Mouse (Mus musculus) intestine, embryonic 16.5 days (tissue): ENCODE results near the gene Rtn3. TPM values are rescaled to one million over a fixed set of nuclear protein-coding genes. Genes with fewer than 3 reads are reported as not detected.
A peak's percentile ranks its signal among the peaks of the same experiment; 100 is the strongest.

Experiments
- ATAC-seq: fragments of 200-750 bp; cut with Nextera tagmentation; 2 replicates; pipeline ENCODE4 v1.8.0; 2017; ENCODE audit warnings: moderate TSS enrichment, moderate library complexity
- H3K27ac ChIP-seq: fragments of 300-500 bp; sonication (generic); 2 replicates; pipeline ENCODE4 v1.5.1; 2014; ENCODE audit warnings: mild to moderate bottlenecking, low read length
- H3K27me3 ChIP-seq: fragments of 300-500 bp; sonication (generic); replicated peaks from 2 replicates; pipeline ENCODE4 v1.6.1; 2014; ENCODE audit warnings: low read length, control low read depth, mixed read lengths; ENCODE audit not compliant: control insufficient read depth, insufficient read depth
- H3K36me3 ChIP-seq: fragments of 300-500 bp; sonication (generic); 2 replicates; pipeline ENCODE4 v1.6.1; 2014; ENCODE audit warnings: low read length, control low read depth; ENCODE audit not compliant: control insufficient read depth, insufficient read depth
- H3K4me1 ChIP-seq: fragments of 300-500 bp; sonication (generic); 2 replicates; pipeline ENCODE4 v1.6.1; 2014; ENCODE audit warnings: low read length, control low read depth, mixed read lengths; ENCODE audit not compliant: control insufficient read depth, insufficient read depth
- H3K4me2 ChIP-seq: fragments of 300-500 bp; sonication (generic); 2 replicates; pipeline ENCODE4 v1.6.1; 2014; ENCODE audit warnings: low read depth, low read length, control low read depth
- H3K4me3 ChIP-seq: fragments of 300-500 bp; sonication (generic); 2 replicates; pipeline ENCODE4 v1.5.1; 2014; ENCODE audit warnings: mild to moderate bottlenecking, low read length
- H3K9ac ChIP-seq: fragments of 300-500 bp; sonication (generic); 2 replicates; pipeline ENCODE4 v1.6.1; 2014; ENCODE audit warnings: low read depth, low read length
- H3K9me3 ChIP-seq: fragments of 300-500 bp; sonication (generic); 2 replicates; pipeline ENCODE4 v1.6.1; 2016; ENCODE audit warnings: low read length, control low read depth; ENCODE audit not compliant: control insufficient read depth
- WGBS: fragments of 180-500 bp; shearing (Covaris S2); extraction: QIAGEN DNeasy Blood & Tissue Kit; methylation state at CpG from one replicate; pipeline ENCODE4 v1.1.7; 2014; 5-methylcytosine and 5-hydroxymethylcytosine counted together
- polyA plus RNA-seq: library from polyadenylated mRNA; unstranded; fragments of >200 nt; fragmentation: Nextera tagmentation; extraction: Ambion mirVana; gene quantifications from 2 replicates; pipeline ENCODE4 v1.2.1, GENCODE M21; 2015

Gene Rtn3
- polyA plus RNA-seq = 127 TPM in 2 replicates

DNA sequence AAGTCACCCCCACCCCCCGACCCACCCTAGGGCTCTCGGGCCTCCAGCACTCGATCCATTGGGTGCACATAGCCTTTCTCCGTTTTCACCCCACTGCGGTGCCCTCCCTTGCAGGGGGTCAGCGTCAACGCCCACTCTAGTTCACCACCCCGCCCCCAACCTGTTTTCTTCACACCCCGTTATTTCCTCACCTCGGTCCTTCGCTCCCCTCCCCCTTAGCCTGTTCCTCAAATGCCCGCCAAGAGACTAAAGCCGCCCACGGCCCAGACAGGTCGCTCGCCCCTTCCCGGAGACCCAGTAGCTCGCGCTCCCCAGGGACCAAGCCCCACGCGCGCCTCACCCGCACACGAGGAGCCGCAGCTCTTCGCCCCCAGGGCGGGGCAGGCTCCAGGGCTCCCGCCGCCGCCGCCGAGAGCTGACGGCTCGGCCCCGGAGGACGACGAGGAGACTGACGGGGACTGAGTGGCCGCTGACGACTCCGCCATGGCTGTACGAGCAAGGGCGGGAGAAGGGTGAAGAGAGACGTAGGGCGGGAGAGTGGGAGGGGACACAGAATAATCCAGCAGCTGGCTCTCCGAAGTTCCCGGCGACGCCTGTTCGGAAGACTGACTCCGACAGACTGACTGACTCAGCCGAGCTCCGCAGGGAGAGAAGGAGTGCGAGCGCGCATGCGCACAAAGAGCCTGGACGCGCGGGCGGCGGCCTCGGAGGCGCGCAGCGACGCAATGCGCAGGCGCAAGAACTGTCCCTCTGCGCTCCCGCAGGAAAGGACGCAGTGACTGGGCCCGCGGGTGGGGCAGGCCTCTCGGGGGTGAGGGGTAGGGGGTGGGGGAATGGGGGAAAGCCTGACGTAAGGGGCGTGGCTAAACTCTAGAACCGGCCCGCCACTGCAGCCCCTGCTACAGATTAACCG lies at the start of gene Rtn3:
TSS of gene Rtn3 (minus strand) at position 683 of the 913 bp plus-strand sequence.
- ATAC-seq = peak; percentile 94
- Histone ChIP-seq H3K36me3 (no peaks in the 10 kb centered on the region), H3K4me1 (peaks cover 7% of the 10 kb centered on the region), H3K4me2 (peak within 1 kb of the TSS; percentile 59), H3K27ac (peak within 1 kb of the TSS; percentile 100), H3K9ac (peak within 1 kb of the TSS; percentile 99), H3K4me3 (peak within 1 kb of the TSS; percentile 99), H3K9me3 (no peaks in the 10 kb centered on the region), H3K27me3 (no peaks in the 10 kb centered on the region)
- under 1% methylated on average over 80 of the region's 80 CpGs for WGBS

- Histone ChIP-seq H3K27ac (no peak overlapping the region), H3K4me3 (no peak overlapping the region), H3K36me3 (no peaks in the 10 kb centered on the region; the same call in 1 of the 2 replicates), H3K9me3 (no peaks in the 10 kb centered on the region), H3K9ac (no peak overlapping the region), H3K4me2 (no peak overlapping the region), H3K4me1 (no peaks in the 10 kb centered on the region), H3K27me3 (no peaks in the 10 kb centered on the region)
- 97% methylated on average over 5 of the region's 5 CpGs for WGBS
- ATAC-seq = no peak
These were observed 48.8 kb upstream of the Rtn3 start for GRCm38 (mm10) chr19:7531906-7532305.

GRCm38 (mm10) chr19:7528639-7529428 lies 45.8 kb upstream of the Rtn3 start:
- Histone ChIP-seq H3K36me3 (no peaks in the 10 kb centered on the region; the same call in 1 of the 2 replicates), H3K9me3 (no peaks in the 10 kb centered on the region), H3K27me3 (no peaks in the 10 kb centered on the region), H3K4me2 (no peak overlapping the region), H3K4me3 (no peak overlapping the region), H3K4me1 (no peaks in the 10 kb centered on the region), H3K27ac (no peak overlapping the region), H3K9ac (no peak overlapping the region)
- 55% methylated on average over 7 of the region's 7 CpGs for WGBS
- no peak for ATAC-seq

DNA sequence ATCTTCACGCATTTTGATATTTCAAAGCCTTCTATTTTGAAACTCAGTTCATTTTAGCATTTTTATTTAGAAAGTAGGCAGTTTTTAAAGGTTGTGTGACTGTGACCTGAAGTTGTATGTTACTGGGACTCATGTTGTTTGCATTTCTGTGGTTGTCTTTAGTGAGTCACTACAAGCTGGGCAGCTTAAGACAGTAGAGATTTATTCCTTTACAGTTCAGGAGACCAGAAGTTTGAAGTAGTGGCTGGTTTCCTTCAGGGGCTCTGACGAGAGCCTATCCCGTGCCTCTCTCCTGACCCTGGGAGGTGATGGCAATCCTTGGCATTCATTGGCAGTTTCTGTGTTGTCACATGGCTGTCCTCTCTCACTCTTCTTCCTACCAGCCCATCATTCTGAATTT lies 41.8 kb upstream of the Rtn3 start:
- WGBS = 83% methylated on average over 3 of the region's 3 CpGs
- Histone ChIP-seq H3K4me2 (no peak overlapping the region), H3K4me1 (no peaks in the 10 kb centered on the region), H3K27me3 (no peaks in the 10 kb centered on the region), H3K9ac (no peak overlapping the region), H3K36me3 (peaks cover 15% of the 10 kb centered on the region), H3K4me3 (no peak overlapping the region), H3K9me3 (no peaks in the 10 kb centered on the region), H3K27ac (no peak overlapping the region)
- no peak for ATAC-seq

DNA sequence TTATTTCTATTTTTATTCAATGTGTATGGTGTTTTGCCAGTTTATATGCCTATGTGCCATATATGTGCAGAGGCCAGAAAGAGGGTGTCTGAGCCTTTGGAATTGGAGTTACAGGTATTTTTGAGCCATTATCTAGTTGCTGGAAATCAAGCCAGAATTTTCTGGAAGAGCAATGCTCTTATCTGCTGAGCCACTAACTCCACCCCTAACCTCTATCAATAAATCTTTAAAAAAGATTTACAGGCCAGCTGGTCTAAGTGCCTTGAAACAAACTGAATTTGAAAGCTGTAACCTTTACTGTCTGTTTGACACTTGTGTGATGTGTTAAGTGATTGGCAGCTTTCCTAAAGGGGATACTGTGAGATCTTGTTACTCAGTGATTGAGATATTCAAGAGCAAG lies 40.7 kb upstream of the Rtn3 start:
- H3K9ac ChIP-seq = no peak overlapping the region
- no peaks in the 10 kb centered on the region for H3K9me3 ChIP-seq
- H3K4me3 ChIP-seq = no peak overlapping the region
- H3K36me3 ChIP-seq = peaks cover 15% of the 10 kb centered on the region
- H3K4me1 ChIP-seq = no peaks in the 10 kb centered on the region
- no peak overlapping the region for H3K4me2 ChIP-seq
- no peak overlapping the region for H3K27ac ChIP-seq
- ATAC-seq = no peak
- no peaks in the 10 kb centered on the region for H3K27me3 ChIP-seq

- no peaks in the 10 kb centered on the region for H3K27me3 ChIP-seq
- H3K27ac ChIP-seq = no peak overlapping the region
- no peak for ATAC-seq
- no peaks in the 10 kb centered on the region for H3K4me1 ChIP-seq
- 92% methylated on average over 1 of the region's 1 CpGs for WGBS
- no peak overlapping the region for H3K9ac ChIP-seq
- no peak overlapping the region for H3K4me2 ChIP-seq
- H3K9me3 ChIP-seq = no peaks in the 10 kb centered on the region
- no peak overlapping the region for H3K4me3 ChIP-seq
- H3K36me3 ChIP-seq = peaks cover 15% of the 10 kb centered on the region
These were observed 40.2 kb upstream of the Rtn3 start for GRCm38 (mm10) chr19:7523292-7523691.

GRCm38 (mm10) chr19:7522856-7523255 lies 39.8 kb upstream of the Rtn3 start:
- no peak overlapping the region for H3K4me2 ChIP-seq
- H3K9me3 ChIP-seq = no peaks in the 10 kb centered on the region
- peaks cover 15% of the 10 kb centered on the region for H3K36me3 ChIP-seq
- 92% methylated on average over 2 of the region's 2 CpGs for WGBS
- ATAC-seq = no peak
- H3K4me3 ChIP-seq = no peak overlapping the region
- no peaks in the 10 kb centered on the region for H3K27me3 ChIP-seq
- no peak overlapping the region for H3K9ac ChIP-seq
- H3K4me1 ChIP-seq = no peaks in the 10 kb centered on the region
- H3K27ac ChIP-seq = no peak overlapping the region

GRCm38 (mm10) chr19:7521619-7522018 lies 38.5 kb upstream of the Rtn3 start:
- no peaks in the 10 kb centered on the region for H3K4me1 ChIP-seq
- ATAC-seq = no peak
- H3K36me3 ChIP-seq = peaks cover 15% of the 10 kb centered on the region
- H3K4me2 ChIP-seq = no peak overlapping the region
- no peaks in the 10 kb centered on the region for H3K9me3 ChIP-seq
- 93% methylated on average over 3 of the region's 3 CpGs for WGBS
- H3K4me3 ChIP-seq = no peak overlapping the region
- no peaks in the 10 kb centered on the region for H3K27me3 ChIP-seq
- H3K27ac ChIP-seq = no peak overlapping the region
- H3K9ac ChIP-seq = no peak overlapping the region

DNA sequence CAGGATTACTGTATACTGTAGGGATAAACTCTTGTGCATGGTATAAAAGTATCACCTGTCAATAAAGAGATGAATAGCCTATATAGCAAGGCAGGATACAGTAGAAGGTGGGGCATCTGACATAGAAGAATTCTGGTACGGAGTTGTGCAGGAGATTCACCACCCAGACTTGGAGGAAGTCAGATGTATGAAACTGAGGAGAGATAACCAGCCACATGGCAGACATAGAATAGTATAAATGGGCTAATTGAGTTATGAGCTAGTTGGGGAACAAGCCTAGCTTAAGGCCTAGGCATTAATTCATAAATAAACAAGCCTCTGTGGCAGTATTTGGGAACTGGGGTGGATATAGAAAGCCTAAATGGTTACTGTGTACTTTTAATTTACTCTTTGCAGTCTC lies 33.4 kb upstream of the Rtn3 start:
- Histone ChIP-seq H3K27ac (no peak overlapping the region), H3K4me1 (no peaks in the 10 kb centered on the region), H3K36me3 (no peaks in the 10 kb centered on the region), H3K4me2 (no peak overlapping the region), H3K9me3 (no peaks in the 10 kb centered on the region), H3K4me3 (no peak overlapping the region), H3K9ac (no peak overlapping the region), H3K27me3 (no peaks in the 10 kb centered on the region)
- 84% methylated on average over 1 of the region's 1 CpGs for WGBS
- ATAC-seq = no peak
